ENCODE assay signal across 34 mouse cellular contexts in the genomic region with DNA sequence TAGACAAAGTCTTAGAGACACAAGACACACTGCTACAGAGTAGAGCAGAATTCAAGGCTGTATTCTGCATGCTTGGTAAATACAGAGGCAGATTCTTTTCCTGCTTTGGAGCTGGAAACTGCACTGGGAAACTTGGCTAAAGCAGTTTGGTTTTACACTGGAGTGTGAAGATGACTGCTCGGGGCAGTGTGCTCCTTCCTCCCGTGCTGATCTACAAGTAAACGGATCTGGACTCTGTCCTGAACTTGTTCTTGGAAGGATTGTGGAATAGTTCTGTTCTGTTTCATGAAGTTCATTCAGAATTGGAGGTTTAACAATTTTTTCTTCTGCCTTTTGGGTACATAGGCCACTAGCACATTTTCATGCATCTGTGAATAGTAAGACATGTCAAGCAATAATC. TPM values are rescaled to one million over a fixed set of nuclear protein-coding genes. Genes with fewer than 3 reads are reported as not detected.
A peak's percentile ranks its signal among the peaks of the same experiment; 100 is the strongest.
DNase-seq lines count a peak whose midpoint lies in the region; ATAC-seq lines count a peak whose summit lies in the region.
"Had no signal": no experiment of that assay in that cellular context is flagged by ENCODE, and none has a peak within 500 bp of the region (broad histone marks: within the 10 kb centered on the region; RNA-seq: fewer than 3 reads in every experiment).

No protein-coding gene starts in this region.

- H3K4me1 ChIP-seq in kidney, embryonic 15.5 days, result no peaks in the 10 kb centered on the region
- H3K4me1 ChIP-seq: embryonic facial prominence, embryonic 10.5 days; embryonic facial prominence, embryonic 13.5 days; forebrain, embryonic 10.5 days; forebrain, embryonic 13.5 days; heart, embryonic 10.5 days; heart, embryonic 13.5 days had no signal

- H3K36me3 ChIP-seq in kidney, embryonic 15.5 days, result no peaks in the 10 kb centered on the region
- H3K36me3 ChIP-seq: embryonic facial prominence, embryonic 10.5 days; embryonic facial prominence, embryonic 13.5 days; forebrain, embryonic 10.5 days; heart, embryonic 10.5 days; heart, embryonic 13.5 days had no signal

- DNase-seq in kidney, adult 11 months, result peak; percentile 46
- no peak for DNase-seq in kidney, postnatal 4 days
- DNase-seq in kidney, adult 8-10 months, result peak; percentile 33 to 59
- DNase-seq in kidney, postnatal 14 days, result peak; percentile 12
- no peak for DNase-seq in urinary bladder, postnatal 10 days (ENCODE audit: low spot score)
- DNase-seq: adrenal gland, adult 8-10 months; adrenal gland, postnatal 25 days; cerebellum, adult 11-12 months; cerebellum, adult 8-10 months; cerebellum, postnatal 10 days; cerebellum, postnatal 36 days; embryo, embryonic 11 days; gastrocnemius, postnatal 10 days; gastrocnemius, postnatal 36 days; heart, adult 2 months; heart, postnatal 14 days; heart, postnatal 4 days had no signal

- H3K4me3 ChIP-seq in kidney, embryonic 15.5 days (replicated peaks), result no peak overlapping the region
- H3K4me3 ChIP-seq: embryonic facial prominence, embryonic 10.5 days; embryonic facial prominence, embryonic 13.5 days; forebrain, embryonic 10.5 days; forebrain, embryonic 13.5 days; heart, adult 2 months; heart, embryonic 10.5 days; heart, embryonic 13.5 days had no signal

- H3K9ac ChIP-seq in kidney, embryonic 15.5 days, result no peak overlapping the region
- H3K9ac ChIP-seq: embryonic facial prominence, embryonic 13.5 days; forebrain, embryonic 13.5 days; heart, embryonic 13.5 days had no signal

- H3K4me2 ChIP-seq in kidney, embryonic 15.5 days, result no peak overlapping the region
- H3K4me2 ChIP-seq: embryonic facial prominence, embryonic 13.5 days; forebrain, embryonic 13.5 days; heart, embryonic 13.5 days had no signal

- no peaks in the 10 kb centered on the region for H3K27me3 ChIP-seq in kidney, embryonic 15.5 days
- H3K27me3 ChIP-seq: embryonic facial prominence, embryonic 13.5 days; forebrain, embryonic 13.5 days; heart, embryonic 13.5 days had no signal

- ATAC-seq in kidney, embryonic 15.5 days (replicated peaks; ENCODE audit: low FRiP score), result no peak
- no peak for ATAC-seq in erythroblast, adult 5-6 weeks (replicated peaks; ENCODE audit: low FRiP score, poor library complexity, severe bottlenecking)
- ATAC-seq: activated CD4-positive, CD25-positive, alpha-beta regulatory T cell, adult 4 months; forebrain, embryonic 13.5 days; forebrain, embryonic 16.5 days had no signal

- H3K9me3 ChIP-seq in kidney, embryonic 15.5 days (replicated peaks), result no peaks in the 10 kb centered on the region
- H3K9me3 ChIP-seq: embryonic facial prominence, embryonic 10.5 days; embryonic facial prominence, embryonic 13.5 days; forebrain, embryonic 10.5 days; forebrain, embryonic 13.5 days; heart, embryonic 10.5 days; heart, embryonic 13.5 days had no signal

- no peak overlapping the region for H3K27ac ChIP-seq in kidney, embryonic 15.5 days
- H3K27ac ChIP-seq: embryonic facial prominence, embryonic 10.5 days; embryonic facial prominence, embryonic 13.5 days; forebrain, embryonic 10.5 days; forebrain, embryonic 13.5 days; heart, adult 2 months; heart, embryonic 10.5 days; heart, embryonic 13.5 days had no signal

- WGBS in kidney, embryonic 15.5 days, result 75% methylated on average over 3 of the region's 3 CpGs

RNA-seq across cellular contexts. Expression of a gene that starts 2.3 kb away (rescaled TPM):
- polyA plus RNA-seq in kidney, embryonic 15.5 days (2015; fragmentation: Nextera tagmentation; extraction: Ambion mirVana), result 0.13 and 0.17 TPM in 2 replicates
- not detected in 2 replicates for total RNA-seq in erythroblast, adult 5-6 weeks (2015; ENCODE audit: low replicate concordance)
- total RNA-seq in erythroblast, adult 5-6 weeks (2017; ENCODE audit: low replicate concordance), result not detected in 2 replicates
- total RNA-seq: adrenal gland, postnatal 25 days; ES-E14; gastrocnemius, adult 18-20 months; gastrocnemius, postnatal 10 days; gastrocnemius, postnatal 36 days; granulocyte monocyte progenitor cell, adult 5-6 weeks; heart, adult 2 months; heart, postnatal 14 days; heart, postnatal 4 days had no signal
- polyA plus RNA-seq: activated CD4-positive, CD25-positive, alpha-beta regulatory T cell, adult 4 months; brain, embryonic 14.5 days; cortical plate, adult 2 months; embryonic facial prominence, embryonic 10.5 days; embryonic facial prominence, embryonic 13.5 days; forebrain, embryonic 10.5 days; forebrain, embryonic 13.5 days; forebrain, embryonic 16.5 days; heart, adult 2 months; heart, embryonic 10.5 days; heart, embryonic 13.5 days; heart, embryonic 16.5 days; hindbrain, embryonic 11.5 days had no signal

RNA-seq across cellular contexts. Expression of a gene that starts 56.3 kb away (rescaled TPM):
- 0.06 and 0.39 TPM in 2 replicates for polyA plus RNA-seq in kidney, embryonic 15.5 days (2015; fragmentation: Nextera tagmentation; extraction: Ambion mirVana)
- not detected in 2 replicates for total RNA-seq in erythroblast, adult 5-6 weeks (2015; ENCODE audit: low replicate concordance)
- not detected in 2 replicates for total RNA-seq in erythroblast, adult 5-6 weeks (2017; ENCODE audit: low replicate concordance)
- total RNA-seq: ES-E14; gastrocnemius, adult 18-20 months; gastrocnemius, postnatal 10 days; gastrocnemius, postnatal 36 days; granulocyte monocyte progenitor cell, adult 5-6 weeks; heart, adult 2 months; heart, postnatal 14 days; heart, postnatal 4 days had no signal
- polyA plus RNA-seq: activated CD4-positive, CD25-positive, alpha-beta regulatory T cell, adult 4 months; brain, embryonic 14.5 days; cortical plate, adult 2 months; embryonic facial prominence, embryonic 10.5 days; embryonic facial prominence, embryonic 13.5 days; forebrain, embryonic 10.5 days; forebrain, embryonic 13.5 days; forebrain, embryonic 16.5 days; heart, embryonic 10.5 days; heart, embryonic 13.5 days; heart, embryonic 16.5 days; hindbrain, embryonic 11.5 days had no signal

Comparison
In these comparisons a context has a peak if more than half of its experiments do, and no peak if none do; other contexts are left out.
1. DNase-seq: peak in kidney, adult 11 months (single experiment), kidney, adult 8-10 months (2 of 2) and kidney, postnatal 14 days (single experiment); none in kidney, postnatal 4 days (0 of 2) and urinary bladder, postnatal 10 days (single experiment).